Mouse (Mus musculus): ENCODE data around the gene Osbpl3. TPM values are rescaled to one million over a fixed set of nuclear protein-coding genes. Genes with fewer than 3 reads are reported as not detected.
"Not testable (repeated sequence)": the region's sequence is repeated elsewhere in the genome, so short reads cannot be mapped to it uniquely, and the experiment has no call there.

The Osbpl3 gene
- total RNA-seq, 2 experiments from 2014 or later = 22.4 to 25.3 TPM

DNA sequence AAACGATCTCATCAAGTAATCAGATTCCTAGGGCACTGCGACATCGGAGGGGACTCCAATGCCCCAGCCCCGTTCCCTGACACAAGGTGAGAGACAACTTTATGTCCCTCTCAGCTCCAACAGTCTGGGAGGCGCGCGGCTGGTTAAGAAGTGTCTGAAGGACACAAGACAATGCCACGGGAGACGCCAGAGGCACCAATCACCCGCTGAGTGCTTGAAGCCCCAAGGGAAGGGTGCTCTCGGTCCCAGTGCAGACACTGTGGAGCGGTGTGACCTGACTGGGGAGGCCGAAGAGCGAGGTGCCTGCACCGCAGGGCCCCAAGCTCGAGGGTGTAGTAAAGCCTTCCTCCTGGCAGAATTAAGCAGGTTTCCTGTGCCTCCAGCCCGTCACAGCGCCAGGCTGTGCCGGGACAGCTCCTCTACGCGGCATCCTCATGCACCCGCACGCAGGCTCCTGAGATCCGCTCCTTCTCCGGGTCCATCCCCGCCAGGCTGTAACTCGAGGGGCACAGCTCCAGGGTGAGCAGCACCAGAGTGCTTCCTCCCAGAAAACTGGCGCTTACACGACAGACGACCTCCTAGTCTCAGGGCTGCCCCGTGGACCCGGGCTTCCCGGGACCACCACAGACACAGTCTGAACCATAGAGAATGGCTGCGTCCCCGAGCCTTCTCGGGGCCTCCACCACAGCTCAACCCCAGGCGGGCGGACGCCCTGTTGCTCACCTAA, 736 bp downstream of the Osbpl3 start:
- intact Hi-C loops (cut with DNase I) = loop anchor here (10.0 kb wide), 2 partner anchors 70 to 140 kb away; no protein-coding TSS in a partner anchor
- peak; percentile 35 for DNase-seq

DNA sequence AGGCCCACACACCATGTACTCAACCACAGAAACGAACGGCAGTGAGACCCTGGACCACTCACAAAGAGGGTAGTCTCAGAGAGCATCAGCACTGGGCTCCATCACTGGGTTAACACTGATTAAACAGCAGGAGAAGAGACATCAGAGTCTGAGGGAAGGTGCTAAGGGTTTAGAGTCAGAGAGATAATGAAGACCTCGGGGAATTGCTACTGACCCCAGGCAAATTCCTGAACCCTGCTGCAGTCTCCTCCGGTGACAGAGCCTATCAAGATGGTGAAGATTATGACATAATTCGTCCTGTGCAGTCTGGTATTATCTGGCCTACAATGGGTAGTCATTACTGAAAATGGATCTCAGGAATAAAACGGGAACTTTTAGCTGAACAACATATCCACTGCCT, 2.4 kb downstream of the Osbpl3 start:
- no peak for DNase-seq
- intact Hi-C loops (cut with DNase I) = loop anchor here (10.0 kb wide), 2 partner anchors 71 to 139 kb away; no protein-coding TSS in a partner anchor

DNA sequence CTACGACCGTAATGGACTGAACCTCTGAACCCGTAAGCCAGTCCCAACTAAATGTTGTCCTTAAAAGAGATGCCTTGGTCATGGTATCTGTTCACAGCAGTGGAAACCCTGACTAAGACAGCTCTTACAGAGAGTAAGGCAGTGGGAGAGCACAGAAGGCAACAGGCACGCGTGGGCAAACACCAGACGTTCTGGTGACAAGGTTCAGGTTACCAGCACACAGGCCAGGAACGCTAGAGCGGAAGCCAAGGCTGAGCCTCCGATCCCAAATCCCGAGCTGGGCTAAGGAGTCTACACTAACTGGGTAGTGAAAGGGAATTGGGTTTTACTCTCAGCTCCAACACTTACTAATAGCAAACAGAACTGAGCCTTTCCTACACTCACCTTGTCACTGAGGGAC, 3.8 kb downstream of the Osbpl3 start:
- DNase-seq = no peak
- intact Hi-C loops (cut with DNase I) = loop anchor here (10.0 kb wide), 2 partner anchors 73 to 137 kb away; no protein-coding TSS in a partner anchor

DNA sequence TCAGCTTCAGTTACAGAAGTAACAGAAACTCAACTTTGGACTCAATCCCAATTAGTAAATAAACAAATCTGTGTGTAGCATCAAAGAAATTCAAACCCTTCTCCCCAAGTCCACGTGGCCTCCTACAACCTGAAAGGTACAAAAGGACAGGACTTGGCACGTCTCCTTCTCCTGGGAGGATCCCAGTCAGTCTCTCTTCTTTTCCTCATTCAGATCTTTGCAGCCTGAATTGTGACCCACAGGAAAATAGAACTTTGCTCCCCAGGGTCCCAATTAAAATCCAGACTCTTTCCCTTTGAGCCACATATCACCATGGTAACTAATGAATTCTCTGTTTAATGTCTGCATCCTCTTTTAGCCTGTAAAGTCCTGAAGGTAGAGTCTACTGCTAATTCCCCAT, 10.4 kb downstream of the Osbpl3 start:
- DNase-seq = no peak
- intact Hi-C loops (cut with DNase I) = no loop called here

DNA sequence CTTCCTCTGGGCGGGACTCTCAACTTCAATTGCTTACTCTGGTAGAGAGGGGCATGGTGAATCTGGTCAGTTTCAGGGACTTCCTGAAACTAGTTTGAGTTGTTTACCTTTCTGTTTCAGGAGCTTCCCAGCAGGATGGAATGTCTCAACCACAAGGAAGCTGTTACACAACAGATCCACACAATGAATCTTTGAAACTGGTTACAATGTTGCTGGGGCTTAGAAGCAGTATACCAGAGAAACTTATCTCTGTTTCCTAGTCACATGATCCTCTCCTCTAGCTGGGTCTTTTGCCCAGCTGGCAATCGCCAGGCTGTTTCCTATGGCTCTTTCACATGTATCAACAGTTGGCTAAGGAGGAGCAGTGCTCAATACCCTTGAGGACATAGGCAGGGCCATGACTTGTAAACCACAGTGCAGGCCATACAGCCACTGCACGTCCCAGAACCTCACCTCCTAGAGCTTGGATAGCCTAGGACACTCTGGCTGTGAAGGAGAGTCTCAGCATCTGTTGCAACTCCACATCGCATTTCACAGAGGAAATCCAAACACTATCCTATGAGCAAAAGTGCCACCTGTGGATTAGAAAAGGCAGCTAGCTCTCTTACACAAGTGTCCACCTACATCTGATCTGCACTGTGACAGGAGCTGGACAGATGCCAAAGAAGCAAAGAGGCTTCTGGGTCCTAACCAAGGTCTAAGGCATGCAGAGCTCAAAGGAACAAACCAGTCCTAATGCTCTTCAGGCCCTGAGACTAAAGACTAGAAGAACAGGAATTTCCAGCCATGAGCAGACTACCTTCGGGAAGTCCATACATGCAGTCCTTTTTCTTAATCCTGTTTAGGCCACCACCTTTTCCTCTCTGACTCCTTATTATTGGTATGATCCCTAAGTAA, 14.8 kb downstream of the Osbpl3 start:
- intact Hi-C loops (cut with DNase I) = no loop called here
- peak; percentile 7 for DNase-seq

DNA sequence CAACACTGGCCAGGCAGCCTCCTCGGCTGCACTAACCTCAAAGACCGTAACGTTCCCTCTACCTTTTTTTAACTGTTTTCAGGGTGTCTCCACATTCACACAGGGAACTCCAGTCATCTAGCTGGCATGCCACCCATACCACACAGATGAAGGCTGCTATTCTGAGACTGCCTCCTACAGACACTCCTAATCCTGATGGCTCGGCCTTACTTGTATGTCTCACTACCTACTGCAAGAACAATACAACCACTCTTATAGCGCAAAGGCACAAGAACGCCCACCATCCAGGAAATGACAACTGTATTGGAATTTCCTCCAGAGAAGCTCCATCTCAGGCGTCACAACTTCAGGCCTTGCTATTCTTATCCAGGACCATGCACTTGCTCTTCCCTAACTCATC, 15.8 kb downstream of the Osbpl3 start:
- intact Hi-C loops (cut with DNase I) = no loop called here
- no peak for DNase-seq

DNA sequence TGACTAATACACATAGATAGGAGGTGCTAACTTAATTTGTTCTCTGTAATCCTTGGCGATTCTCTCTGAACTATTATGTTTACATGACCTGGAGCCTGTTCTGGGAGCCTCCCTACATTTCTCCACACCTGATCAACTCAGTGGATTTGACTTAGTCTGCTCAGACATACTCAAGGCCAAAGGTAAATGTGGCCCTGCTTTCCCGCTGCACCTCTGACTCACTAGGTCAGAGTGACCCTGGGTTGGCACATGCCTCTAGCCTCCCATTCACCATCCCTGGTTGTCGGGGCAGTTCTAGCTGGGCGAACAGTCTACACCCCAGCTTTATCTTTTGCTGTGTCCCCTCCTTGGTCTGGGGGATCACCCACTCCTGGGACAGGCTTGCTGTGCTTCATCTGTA, 17.1 kb downstream of the Osbpl3 start:
- DNase-seq; intact Hi-C loops (cut with DNase I): not testable (repeated sequence)

DNA sequence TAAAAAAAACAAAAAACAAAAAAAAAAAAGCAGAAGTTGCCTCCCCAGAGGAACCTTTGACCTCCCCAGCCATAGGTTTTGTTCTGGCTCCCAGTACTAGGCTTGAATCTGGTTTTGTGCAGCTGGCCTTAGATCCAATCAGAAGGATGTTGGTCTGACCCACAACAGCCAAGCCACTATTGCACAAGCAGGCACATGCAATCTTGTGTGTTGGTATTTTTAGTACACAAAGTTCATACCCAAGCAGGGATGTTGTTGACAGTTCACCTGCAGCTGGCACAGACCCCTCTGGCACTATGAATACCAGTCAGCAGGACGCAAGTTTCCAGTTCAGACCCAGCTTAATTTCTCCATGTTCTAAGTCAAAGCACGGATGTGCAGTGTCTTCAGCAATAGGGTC, 18.2 kb downstream of the Osbpl3 start:
- intact Hi-C loops (cut with DNase I) = no loop called here
- DNase-seq = no peak

DNA sequence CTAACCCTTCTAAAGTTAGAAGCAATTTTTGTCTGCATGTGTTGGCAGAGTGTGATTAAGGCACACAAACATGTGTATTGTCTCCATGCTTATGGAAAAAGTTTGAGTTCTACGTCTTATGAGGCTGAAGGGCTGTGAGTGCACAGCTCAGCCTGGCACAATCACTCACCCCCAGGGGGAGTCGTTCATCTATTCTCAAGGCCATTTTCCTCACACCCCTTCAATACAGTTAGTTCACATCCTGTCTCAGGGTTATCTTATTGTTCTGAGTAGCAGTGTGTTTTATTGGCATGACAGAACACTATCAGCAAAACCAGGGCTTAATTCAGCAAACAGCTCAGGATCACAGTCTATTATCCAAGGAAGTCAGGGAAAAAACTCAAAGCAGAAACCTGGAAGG, 19.3 kb downstream of the Osbpl3 start:
- intact Hi-C loops (cut with DNase I) = no loop called here
- DNase-seq = no peak

DNA sequence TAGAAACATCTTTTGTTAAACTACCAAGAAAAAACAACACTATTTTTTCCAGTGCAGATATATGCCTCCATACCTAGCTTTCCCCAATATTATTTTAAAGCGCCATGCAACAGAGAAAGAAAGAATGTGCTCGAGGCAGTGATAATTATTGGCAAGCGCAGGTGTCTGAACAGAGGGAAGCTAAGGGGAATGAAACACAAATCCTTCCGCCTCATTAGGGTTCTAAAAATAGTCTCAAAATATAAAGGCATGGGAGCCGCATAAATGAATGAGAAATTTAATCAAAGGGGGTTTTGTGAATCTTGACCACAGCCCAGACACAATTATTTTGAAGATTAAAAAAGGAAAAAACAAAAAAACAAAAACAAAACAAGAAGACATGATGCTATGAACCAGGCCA, 23.5 kb downstream of the Osbpl3 start:
- intact Hi-C loops (cut with DNase I) = no loop called here
- no peak for DNase-seq

DNA sequence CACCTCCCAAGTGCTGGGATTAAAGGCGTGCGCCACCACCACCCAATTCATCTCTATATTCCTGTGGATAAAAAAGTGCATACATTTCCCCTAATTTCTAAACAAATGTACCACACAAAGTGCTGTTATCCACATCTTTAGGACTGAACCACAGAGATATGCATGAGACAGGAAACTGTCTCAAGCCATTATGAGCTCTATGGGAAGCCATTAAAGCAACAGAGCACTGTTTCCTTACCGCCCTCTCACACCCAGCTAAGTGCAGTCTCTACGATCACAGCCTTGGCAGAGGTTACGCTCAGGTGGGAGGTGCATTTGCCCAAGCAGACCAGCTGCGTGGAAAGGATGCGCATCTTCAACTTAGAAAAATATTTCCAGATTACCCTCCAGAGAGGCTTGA, 26.7 kb downstream of the Osbpl3 start:
- intact Hi-C loops (cut with DNase I) = no loop called here
- DNase-seq = no peak

DNA sequence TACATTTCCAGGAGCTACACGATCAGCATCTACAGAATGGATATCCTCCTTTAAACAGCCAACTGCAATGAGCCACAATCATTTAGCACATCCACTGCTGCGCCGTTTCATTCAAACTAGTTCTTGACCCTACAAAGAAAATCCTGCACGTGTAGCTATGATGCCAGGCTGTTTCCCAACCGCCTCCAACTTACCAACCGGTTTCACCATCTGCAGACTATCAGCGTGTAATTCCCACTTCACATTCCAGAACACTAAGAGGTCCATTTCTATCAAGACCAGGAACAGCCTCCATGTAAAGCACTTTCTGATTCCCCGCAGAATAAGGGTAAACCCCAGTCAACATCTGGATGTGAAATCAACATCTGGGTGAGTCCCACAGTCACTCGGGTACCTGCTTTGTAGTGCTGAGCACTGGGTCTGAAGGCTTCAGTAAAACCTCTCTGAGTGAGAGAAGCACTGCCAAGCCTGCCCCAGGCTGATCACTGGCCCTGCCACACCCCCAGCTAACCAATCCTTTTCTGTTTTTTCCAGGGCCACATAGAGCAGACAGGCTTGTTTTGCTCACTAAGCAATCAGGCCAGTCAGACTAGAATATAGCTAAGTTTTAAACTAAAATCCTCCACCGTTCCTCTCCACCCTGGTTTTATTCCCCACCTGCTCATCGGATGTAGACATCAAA, 28.8 kb downstream of the Osbpl3 start:
- intact Hi-C loops (cut with DNase I) = no loop called here
- DNase-seq = no peak

DNA sequence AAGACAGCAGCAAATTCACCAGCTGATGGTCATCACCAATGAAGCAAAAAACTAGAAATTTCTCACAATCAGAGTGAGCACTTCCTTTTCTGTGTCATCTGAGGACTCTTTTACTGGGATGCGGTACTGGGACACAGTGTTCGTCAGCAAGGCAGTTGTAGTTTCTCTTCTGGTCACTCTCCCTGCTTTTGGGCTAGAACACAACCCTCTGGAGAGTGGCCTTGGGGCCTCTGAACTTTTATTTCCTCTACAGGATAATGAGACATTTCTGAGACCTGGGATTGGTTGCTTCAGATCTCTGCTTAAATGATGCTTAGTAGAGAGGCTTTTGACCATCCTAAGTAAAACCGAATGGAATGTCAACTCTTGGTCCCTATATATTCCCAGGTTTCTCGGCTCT, 29.4 kb downstream of the Osbpl3 start:
- DNase-seq = no peak
- intact Hi-C loops (cut with DNase I) = no loop called here

DNA sequence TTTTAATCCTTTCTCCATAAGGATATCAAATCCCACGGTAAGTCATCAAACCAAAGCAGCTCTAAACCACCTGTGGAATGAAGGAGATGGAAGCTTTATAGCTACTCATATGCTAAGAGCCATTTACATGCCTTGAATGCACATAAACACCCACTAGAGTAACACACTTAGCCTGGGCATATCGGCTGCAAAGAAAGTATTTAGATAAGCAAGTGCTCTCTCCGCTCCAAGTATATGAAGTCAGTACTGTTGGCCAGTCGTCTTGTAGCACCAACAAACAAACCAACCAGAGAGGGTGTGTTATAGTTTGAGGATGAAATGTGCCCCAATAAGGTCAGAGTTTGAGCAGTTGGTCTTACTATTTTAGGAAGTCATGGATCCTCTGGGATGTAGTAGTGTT, 31.7 kb downstream of the Osbpl3 start:
- no peak for DNase-seq
- intact Hi-C loops (cut with DNase I) = no loop called here

DNA sequence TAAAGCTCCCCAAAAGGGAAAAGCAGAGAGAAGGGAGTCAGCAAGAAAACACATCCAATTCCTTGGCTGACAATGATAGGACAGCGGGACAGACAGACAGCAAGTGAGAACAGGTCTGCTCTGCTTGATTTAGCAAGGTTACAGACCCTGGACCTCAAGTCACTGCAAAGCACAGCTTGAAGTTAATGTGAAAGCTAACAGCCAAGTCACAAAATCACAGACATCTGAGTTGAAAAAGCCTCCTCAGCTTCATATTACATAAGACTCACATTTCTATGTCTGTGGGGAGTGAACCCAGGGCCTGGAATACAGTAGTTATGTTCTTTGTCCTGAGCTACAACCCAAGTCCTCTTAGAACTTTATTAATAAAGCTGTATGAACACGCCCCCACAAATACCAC, 35.6 kb downstream of the Osbpl3 start:
- no peak for DNase-seq
- intact Hi-C loops (cut with DNase I) = no loop called here

DNA sequence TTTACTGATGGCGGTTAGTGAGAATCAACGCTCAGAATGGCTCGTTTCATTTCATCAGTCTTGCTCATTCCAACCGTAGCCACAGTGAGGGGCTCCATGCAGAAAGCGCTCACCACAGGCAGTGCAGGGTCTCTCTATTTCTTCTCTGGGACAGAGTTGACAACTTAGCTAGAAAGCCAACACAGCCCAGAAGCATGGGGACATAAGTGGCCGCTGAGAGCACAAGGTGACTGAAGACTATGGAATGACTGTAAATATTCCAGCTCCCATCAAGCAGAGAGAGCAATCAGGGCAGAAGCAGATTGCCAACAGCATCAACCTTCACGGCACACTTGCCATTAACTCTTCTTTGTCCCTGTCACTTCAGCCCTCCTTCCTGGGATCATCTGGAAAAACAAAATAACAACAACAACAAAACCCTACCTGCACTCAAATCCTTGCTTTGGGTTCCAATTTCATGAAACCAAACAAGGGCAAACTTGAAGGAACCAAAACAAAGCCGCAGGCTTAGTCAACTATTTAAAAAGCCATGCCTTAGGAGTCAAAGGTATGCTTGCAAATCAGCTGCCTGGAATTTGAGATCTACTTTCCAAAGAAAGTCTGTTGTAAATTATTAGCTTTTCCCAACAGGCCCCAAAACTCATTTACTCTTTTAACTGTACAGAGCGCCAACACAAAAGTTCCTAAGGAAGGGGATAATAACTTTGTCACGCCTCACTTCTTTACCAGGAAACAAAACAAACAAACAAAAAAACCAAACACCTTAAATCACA, 36.3 kb downstream of the Osbpl3 start:
- no peak for DNase-seq
- intact Hi-C loops (cut with DNase I) = no loop called here

DNA sequence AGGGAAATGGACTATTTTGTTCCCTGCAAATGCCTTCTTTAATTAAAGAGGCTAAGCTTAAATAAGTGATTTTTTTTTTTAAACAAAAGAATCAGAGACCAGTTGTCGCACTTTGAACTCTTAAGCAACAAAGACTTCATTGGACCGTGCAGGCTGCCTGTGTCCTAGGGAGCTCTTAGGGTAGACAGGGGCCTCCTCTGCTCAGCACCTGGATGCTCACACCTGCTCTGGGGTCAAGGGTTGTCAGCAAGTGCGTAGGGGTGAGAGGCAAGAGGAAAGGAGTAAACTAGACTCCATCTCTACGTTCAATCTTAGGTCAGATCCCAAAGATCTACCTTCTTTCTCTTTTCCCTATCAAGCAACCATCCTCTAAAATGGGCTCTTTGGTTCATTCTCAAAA, 37.0 kb downstream of the Osbpl3 start:
- no peak for DNase-seq
- intact Hi-C loops (cut with DNase I) = no loop called here

DNA sequence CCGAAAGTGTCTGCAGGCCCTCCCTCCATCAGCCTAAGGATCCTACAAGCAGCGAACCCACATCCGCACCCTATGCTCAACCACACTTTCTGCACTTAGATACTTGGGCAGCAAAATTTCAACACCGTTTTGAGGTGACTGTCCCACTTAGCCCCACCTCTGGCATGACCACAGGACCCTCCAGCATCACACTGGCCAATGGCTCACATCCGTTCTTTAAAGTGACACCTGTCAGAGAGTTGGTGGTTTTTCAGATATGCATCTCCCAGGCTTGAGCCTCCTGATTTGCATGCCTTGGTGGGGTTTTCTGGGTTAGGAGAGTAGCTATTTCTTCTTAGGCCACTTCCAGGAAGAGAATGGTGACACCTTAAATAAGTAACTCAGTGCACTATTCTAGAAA, 39.1 kb downstream of the Osbpl3 start:
- intact Hi-C loops (cut with DNase I) = no loop called here
- no peak for DNase-seq

DNA sequence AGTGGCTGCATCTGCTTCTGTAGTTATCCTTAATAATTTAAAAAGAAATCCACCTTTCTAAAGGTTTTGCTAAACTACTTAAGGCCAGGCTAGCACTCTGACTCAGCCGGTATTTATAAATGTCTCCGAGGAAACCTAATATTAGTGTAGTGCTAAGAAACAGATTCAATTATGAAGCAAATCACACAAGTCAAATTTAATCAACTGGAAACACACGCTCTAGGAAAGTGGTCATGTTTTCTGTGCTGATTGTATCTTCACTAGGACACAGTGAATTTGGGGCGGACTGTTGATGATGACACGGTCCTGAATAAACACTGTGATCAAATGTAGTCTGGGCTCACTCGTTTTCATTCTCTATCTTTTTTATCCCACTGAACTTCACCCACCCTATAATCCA, 40.6 kb downstream of the Osbpl3 start:
- intact Hi-C loops (cut with DNase I) = no loop called here
- no peak for DNase-seq

DNA sequence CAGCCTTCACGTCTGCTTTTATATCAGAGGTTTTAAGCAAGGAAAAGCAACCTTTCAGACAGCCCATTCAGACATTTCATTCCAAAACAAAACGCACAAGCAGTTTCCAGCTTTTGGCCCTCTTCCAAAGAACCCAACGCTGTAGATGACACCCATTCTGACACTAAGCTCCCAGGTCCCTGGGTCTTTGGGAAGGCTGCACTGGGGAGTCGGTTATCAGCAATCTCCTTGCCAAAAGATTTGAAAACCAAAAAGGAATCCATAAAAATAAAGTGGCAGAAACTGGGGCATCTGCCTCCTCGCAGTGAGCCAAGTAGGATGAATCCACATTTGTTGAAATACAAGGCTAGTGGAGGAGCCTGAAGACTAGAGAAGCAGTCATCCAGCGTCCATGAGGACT, 41.5 kb downstream of the Osbpl3 start:
- intact Hi-C loops (cut with DNase I) = no loop called here

DNA sequence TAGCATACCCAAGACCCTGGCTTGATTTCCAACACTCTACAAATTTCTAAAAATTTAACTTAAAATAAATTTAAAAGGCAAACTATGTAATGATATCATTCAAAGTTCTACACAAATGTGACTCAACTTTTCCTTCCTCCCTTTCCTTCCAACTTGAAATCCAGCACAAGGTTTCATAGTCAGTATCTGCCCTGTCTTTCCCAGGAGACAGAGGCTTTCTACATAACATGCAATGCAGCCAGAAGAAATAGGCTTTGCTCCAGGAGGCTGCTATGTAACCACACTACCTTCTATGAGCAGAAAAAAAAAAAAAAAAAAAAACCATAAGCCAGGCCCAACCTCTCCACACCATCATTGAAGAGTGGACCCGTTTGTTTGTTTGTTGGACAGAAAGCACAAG, 42.6 kb downstream of the Osbpl3 start:
- intact Hi-C loops (cut with DNase I) = no loop called here

More for the DNA sequence above, 41.5 kb downstream of the Osbpl3 start:
- no peak for DNase-seq

More for the DNA sequence above, 42.6 kb downstream of the Osbpl3 start:
- DNase-seq = no peak
